Mouse (Mus musculus) heart, postnatal 10 days (tissue): ENCODE measurements at regions not wholly inside any gene's neighbourhood (a gene's known extent, or its start where the extent isn't known, plus 50 kb on each side); places are given as distances from the start of the nearest gene placed in this dataset.
A peak's percentile ranks its signal among the peaks of the same experiment; 100 is the strongest.

ENCODE experiments used
- DNase-seq, 2 experiments: peaks; one replicate each; pipeline ENCODE4 v3.0.0; 2021
- intact Hi-C: fragments of 180-260 bp; cut with DNase I; formaldehyde crosslinking; loops from one replicate; pipeline ENCODE4 v1.15.1; 2025

GRCm38 (mm10) chr15:85634322-85635141 lies 52.3 kb upstream of the Wnt7b start:
- peak; percentile 99 to 100 for DNase-seq
- intact Hi-C loops: loop anchor here (2.0 kb wide), 1 partner anchor 32 kb away; no protein-coding TSS in a partner anchor

- no peak for DNase-seq
- intact Hi-C loops: loop anchor here (2.0 kb wide), 1 partner anchor 31 kb away; no protein-coding TSS in a partner anchor
Observed at GRCm38 (mm10) chr15:85635425-85635824, 53.2 kb upstream of the Wnt7b start.

GRCm38 (mm10) chr15:85639566-85639965 lies 57.3 kb upstream of the Wnt7b start:
- DNase-seq: no peak
- intact Hi-C loops: no loop called here

GRCm38 (mm10) chr15:85641120-85642080 lies 59.1 kb upstream of the Wnt7b start:
- intact Hi-C loops: no loop called here
- DNase-seq: no peak

GRCm38 (mm10) chr15:85645396-85645795 lies 63.1 kb upstream of the Wnt7b start:
- intact Hi-C loops: no loop called here

GRCm38 (mm10) chr15:85645971-85646638 lies 63.8 kb upstream of the Wnt7b start:
- peak; percentile 87 to 88 for DNase-seq
- intact Hi-C loops: no loop called here

More at GRCm38 (mm10) chr15:85645396-85645795, 63.1 kb upstream of the Wnt7b start:
- DNase-seq: peak in 1 of 2 experiments; percentile 42

- DNase-seq: peak in 1 of 2 experiments; percentile 49
- intact Hi-C loops: no loop called here
Observed at GRCm38 (mm10) chr15:85646639-85647277, 64.5 kb upstream of the Wnt7b start.

GRCm38 (mm10) chr15:85647593-85647992 lies 65.3 kb upstream of the Wnt7b start:
- intact Hi-C loops: no loop called here
- DNase-seq: no peak

- intact Hi-C loops: no loop called here
- no peak for DNase-seq
Observed at GRCm38 (mm10) chr15:85650241-85650640, 68.0 kb upstream of the Wnt7b start.

- intact Hi-C loops: no loop called here
- no peak for DNase-seq
Observed at GRCm38 (mm10) chr15:85651718-85652420, 69.6 kb upstream of the Wnt7b start.

GRCm38 (mm10) chr15:85652431-85652830 lies 70.2 kb upstream of the Wnt7b start:
- intact Hi-C loops: no loop called here
- no peak for DNase-seq

GRCm38 (mm10) chr15:85652871-85653337 lies 70.6 kb upstream of the Wnt7b start:
- intact Hi-C loops: no loop called here
- no peak for DNase-seq

- DNase-seq: peak; percentile 91 to 93
- intact Hi-C loops: loop anchor here (1.0 kb wide), 1 partner anchor 14 kb away; no protein-coding TSS in a partner anchor
Observed at GRCm38 (mm10) chr15:85653421-85654401, 71.4 kb upstream of the Wnt7b start.

GRCm38 (mm10) chr15:85654791-85655190 lies 72.5 kb upstream of the Wnt7b start:
- intact Hi-C loops: loop anchor here (1.0 kb wide), 1 partner anchor 13 kb away; no protein-coding TSS in a partner anchor
- no peak for DNase-seq

- DNase-seq: peak; percentile 46 to 51
- intact Hi-C loops: no loop called here
Observed at GRCm38 (mm10) chr15:85655751-85656167, 73.5 kb upstream of the Wnt7b start.

GRCm38 (mm10) chr15:85656852-85657251 lies 74.6 kb upstream of the Wnt7b start:
- intact Hi-C loops: no loop called here
- no peak for DNase-seq

GRCm38 (mm10) chr15:85657441-85657989 lies 75.2 kb upstream of the Wnt7b start:
- DNase-seq: peak; percentile 71 to 73
- intact Hi-C loops: no loop called here
